Mouse (Mus musculus): ENCODE data around the gene Saa4. TPM values are rescaled to one million over a fixed set of nuclear protein-coding genes. Genes with fewer than 3 reads are reported as not detected.
"Not testable (repeated sequence)": the region's sequence is repeated elsewhere in the genome, so short reads cannot be mapped to it uniquely, and the experiment has no call there.

Saa4 gene
- polyA plus RNA-seq (2016; fragmentation: Nextera tagmentation; extraction: Ambion mirVana) = not detected in 2 replicates

- no peak within 1 kb of the TSS for H3K4me2 ChIP-seq (replicated peaks)
- no peaks in the 10 kb centered on the region for H3K9me3 ChIP-seq
- 85% methylated on average over 4 of the region's 4 CpGs for WGBS
- ATAC-seq (ENCODE audit: low FRiP score, low read depth) = no peak
- no peak within 1 kb of the TSS for H3K27ac ChIP-seq (replicated peaks)
- H3K36me3 ChIP-seq = no peaks in the 10 kb centered on the region
- H3K9ac ChIP-seq (replicated peaks) = no peak within 1 kb of the TSS
- no peak within 1 kb of the TSS for H3K4me3 ChIP-seq
- H3K27me3 ChIP-seq = no peaks in the 10 kb centered on the region
- no peaks in the 10 kb centered on the region for H3K4me1 ChIP-seq
Observed at GRCm38 (mm10) chr7:46732458-46732857, at the start of gene Saa4. TSS of gene Saa4 (minus strand) at chr7:46732603.

- Histone ChIP-seq H3K27ac (replicated peaks) (no peak overlapping the region), H3K9me3 (no peaks in the 10 kb centered on the region), H3K4me2 (replicated peaks) (no peak overlapping the region), H3K4me1 (no peaks in the 10 kb centered on the region), H3K9ac (replicated peaks) (no peak overlapping the region), H3K4me3 (no peak overlapping the region), H3K36me3 (peaks cover 79% of the 10 kb centered on the region), H3K27me3 (no peaks in the 10 kb centered on the region)
- ATAC-seq (ENCODE audit: low FRiP score, low read depth) = no peak
- 68% methylated on average over 4 of the region's 4 CpGs for WGBS
Observed at GRCm38 (mm10) chr7:46770706-46771105, 38.3 kb upstream of the Saa4 start.

GRCm38 (mm10) chr7:46768451-46768850 lies 36.0 kb upstream of the Saa4 start:
- WGBS = 93% methylated on average over 7 of the region's 7 CpGs
- Histone ChIP-seq H3K36me3 (peaks cover 71% of the 10 kb centered on the region), H3K9me3 (no peaks in the 10 kb centered on the region), H3K4me1 (no peaks in the 10 kb centered on the region), H3K4me2 (replicated peaks) (no peak overlapping the region), H3K9ac (replicated peaks) (no peak overlapping the region), H3K27ac (replicated peaks) (no peak overlapping the region), H3K4me3 (no peak overlapping the region), H3K27me3 (no peaks in the 10 kb centered on the region)
- no peak for ATAC-seq (ENCODE audit: low FRiP score, low read depth)

GRCm38 (mm10) chr7:46767371-46767770 lies 35.0 kb upstream of the Saa4 start:
- no peaks in the 10 kb centered on the region for H3K27me3 ChIP-seq
- no peak for ATAC-seq (ENCODE audit: low FRiP score, low read depth)
- no peak overlapping the region for H3K27ac ChIP-seq (replicated peaks)
- H3K9ac ChIP-seq (replicated peaks) = no peak overlapping the region
- no peaks in the 10 kb centered on the region for H3K9me3 ChIP-seq
- peaks cover 71% of the 10 kb centered on the region for H3K36me3 ChIP-seq
- H3K4me1 ChIP-seq = no peaks in the 10 kb centered on the region
- no peak overlapping the region for H3K4me2 ChIP-seq (replicated peaks)
- H3K4me3 ChIP-seq = no peak overlapping the region

- H3K4me2 ChIP-seq (replicated peaks) = no peak overlapping the region
- no peak overlapping the region for H3K4me3 ChIP-seq
- H3K9ac ChIP-seq (replicated peaks) = no peak overlapping the region
- no peaks in the 10 kb centered on the region for H3K9me3 ChIP-seq
- H3K27me3 ChIP-seq = no peaks in the 10 kb centered on the region
- H3K36me3 ChIP-seq = peaks cover 80% of the 10 kb centered on the region
- no peaks in the 10 kb centered on the region for H3K4me1 ChIP-seq
- ATAC-seq (ENCODE audit: low FRiP score, low read depth) = no peak
- no peak overlapping the region for H3K27ac ChIP-seq (replicated peaks)
- WGBS = 60% methylated on average over 8 of the region's 8 CpGs
Observed at GRCm38 (mm10) chr7:46764672-46765071, 32.3 kb upstream of the Saa4 start.

GRCm38 (mm10) chr7:46762601-46763000 lies 30.2 kb upstream of the Saa4 start:
- WGBS = 94% methylated on average over 5 of the region's 5 CpGs
- H3K36me3 ChIP-seq = peaks cover 71% of the 10 kb centered on the region

GRCm38 (mm10) chr7:46761049-46761795 lies 28.8 kb upstream of the Saa4 start:
- H3K9me3 ChIP-seq = no peaks in the 10 kb centered on the region
- no peak for ATAC-seq (ENCODE audit: low FRiP score, low read depth)
- H3K4me1 ChIP-seq = no peaks in the 10 kb centered on the region
- no peaks in the 10 kb centered on the region for H3K27me3 ChIP-seq
- no peak overlapping the region for H3K27ac ChIP-seq (replicated peaks)
- WGBS = 71% methylated on average over 11 of the region's 11 CpGs
- no peak overlapping the region for H3K9ac ChIP-seq (replicated peaks)
- peaks cover 59% of the 10 kb centered on the region for H3K36me3 ChIP-seq
- no peak overlapping the region for H3K4me3 ChIP-seq
- H3K4me2 ChIP-seq (replicated peaks) = no peak overlapping the region

More at GRCm38 (mm10) chr7:46762601-46763000, 30.2 kb upstream of the Saa4 start:
- no peak overlapping the region for H3K9ac ChIP-seq (replicated peaks)
- no peak for ATAC-seq (ENCODE audit: low FRiP score, low read depth)
- no peaks in the 10 kb centered on the region for H3K27me3 ChIP-seq
- H3K4me3 ChIP-seq = no peak overlapping the region
- no peaks in the 10 kb centered on the region for H3K9me3 ChIP-seq
- no peak overlapping the region for H3K4me2 ChIP-seq (replicated peaks)
- H3K4me1 ChIP-seq = no peaks in the 10 kb centered on the region
- no peak overlapping the region for H3K27ac ChIP-seq (replicated peaks)

GRCm38 (mm10) chr7:46751490-46751889 lies 19.1 kb upstream of the Saa4 start, which contains the start of gene Saa2:
TSS of gene Saa2 (plus strand) at chr7:46751790.
- no peaks in the 10 kb centered on the region for H3K9me3 ChIP-seq
- no peak within 1 kb of the TSS for H3K27ac ChIP-seq (replicated peaks)
- ATAC-seq (ENCODE audit: low FRiP score, low read depth) = no peak
- H3K4me1 ChIP-seq = peaks cover 4% of the 10 kb centered on the region; the same call in 1 of the 2 replicates
- H3K27me3 ChIP-seq = no peaks in the 10 kb centered on the region
- no peak within 1 kb of the TSS for H3K4me3 ChIP-seq
- no peak within 1 kb of the TSS for H3K4me2 ChIP-seq (replicated peaks)
- H3K9ac ChIP-seq (replicated peaks) = no peak within 1 kb of the TSS
- WGBS = 80% methylated on average over 3 of the region's 3 CpGs
- no peaks in the 10 kb centered on the region for H3K36me3 ChIP-seq

GRCm38 (mm10) chr7:46748459-46748858 lies 16.1 kb upstream of the Saa4 start:
- Histone ChIP-seq H3K4me3 (no peak overlapping the region), H3K9ac (replicated peaks) (no peak overlapping the region), H3K27ac (replicated peaks) (no peak overlapping the region), H3K9me3 (no peaks in the 10 kb centered on the region), H3K4me2 (replicated peaks) (no peak overlapping the region), H3K4me1 (peaks cover 4% of the 10 kb centered on the region; the same call in 1 of the 2 replicates), H3K27me3 (no peaks in the 10 kb centered on the region), H3K36me3 (no peaks in the 10 kb centered on the region)
- ATAC-seq (ENCODE audit: low FRiP score, low read depth) = no peak
- 38% methylated on average over 3 of the region's 3 CpGs for WGBS

- no peak overlapping the region for H3K9ac ChIP-seq (replicated peaks)
- WGBS = 89% methylated on average over 7 of the region's 7 CpGs
- no peak overlapping the region for H3K4me2 ChIP-seq (replicated peaks)
Observed at GRCm38 (mm10) chr7:46746381-46746780, 14.0 kb upstream of the Saa4 start.

GRCm38 (mm10) chr7:46745816-46746215 lies 13.4 kb upstream of the Saa4 start:
- ATAC-seq (ENCODE audit: low FRiP score, low read depth) = no peak
- H3K36me3 ChIP-seq = no peaks in the 10 kb centered on the region
- no peak overlapping the region for H3K9ac ChIP-seq (replicated peaks)
- no peaks in the 10 kb centered on the region for H3K27me3 ChIP-seq
- H3K9me3 ChIP-seq = no peaks in the 10 kb centered on the region
- peaks cover 4% of the 10 kb centered on the region; the same call in 1 of the 2 replicates for H3K4me1 ChIP-seq
- no peak overlapping the region for H3K27ac ChIP-seq (replicated peaks)
- H3K4me2 ChIP-seq (replicated peaks) = no peak overlapping the region
- 85% methylated on average over 3 of the region's 3 CpGs for WGBS
- no peak overlapping the region for H3K4me3 ChIP-seq

More at GRCm38 (mm10) chr7:46746381-46746780, 14.0 kb upstream of the Saa4 start:
- no peak for ATAC-seq (ENCODE audit: low FRiP score, low read depth)
- Histone ChIP-seq H3K27ac (replicated peaks) (no peak overlapping the region), H3K4me1 (peaks cover 4% of the 10 kb centered on the region; the same call in 1 of the 2 replicates), H3K27me3 (no peaks in the 10 kb centered on the region), H3K4me3 (no peak overlapping the region), H3K9me3 (no peaks in the 10 kb centered on the region), H3K36me3 (no peaks in the 10 kb centered on the region)

- ATAC-seq (ENCODE audit: low FRiP score, low read depth); H3K9ac ChIP-seq (replicated peaks); H3K4me1 ChIP-seq; H3K36me3 ChIP-seq; H3K9me3 ChIP-seq; H3K27me3 ChIP-seq; H3K4me2 ChIP-seq (replicated peaks); H3K27ac ChIP-seq (replicated peaks); H3K4me3 ChIP-seq: not testable (repeated sequence)
- 86% methylated on average over 3 of the region's 3 CpGs for WGBS
Observed at GRCm38 (mm10) chr7:46742880-46743279, 10.5 kb upstream of the Saa4 start, which contains the start of gene Saa1. TSS of gene Saa1 (minus strand) at chr7:46742980.

Data from midbrain, embryonic 12.5 days (tissue).